In the genomic region with DNA sequence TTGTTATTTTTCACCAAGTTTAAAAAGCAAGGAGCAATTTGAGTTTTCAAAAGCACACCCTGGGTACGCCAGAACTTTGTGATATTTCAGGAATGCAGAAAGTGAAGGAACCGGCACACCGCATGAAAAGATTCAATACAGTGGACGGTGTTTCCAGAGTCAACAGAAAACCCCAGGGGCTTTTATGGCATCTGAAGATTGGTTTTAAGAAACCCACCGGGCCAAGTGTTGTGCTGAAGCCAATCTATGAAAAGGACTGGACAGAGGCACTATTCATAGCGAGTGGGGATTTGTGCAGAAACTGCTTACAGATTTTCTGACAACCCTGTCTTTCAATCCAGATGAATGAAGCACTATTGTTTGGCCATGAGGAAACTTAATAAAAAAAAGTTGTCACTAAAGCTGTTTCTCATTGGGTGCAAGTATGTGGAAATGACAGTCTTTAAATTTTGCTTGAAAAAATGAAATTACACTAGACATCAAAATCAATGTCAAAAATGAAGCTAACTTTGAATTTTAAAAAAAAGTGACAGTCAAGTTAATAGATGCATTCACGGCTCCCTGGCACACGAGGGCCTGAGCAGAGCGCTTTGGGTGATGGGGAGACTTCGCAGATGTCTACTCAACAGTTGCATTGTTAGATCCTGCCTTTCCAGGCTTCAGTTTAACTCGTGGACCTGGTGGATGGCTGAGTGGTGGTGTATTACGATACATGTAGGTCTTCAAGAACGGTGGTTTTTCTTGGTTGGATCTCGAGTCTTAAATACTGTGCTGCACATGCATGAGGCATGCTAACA, we compare ENCODE assay signal across 13 mouse cellular contexts. TPM values are rescaled to one million over a fixed set of nuclear protein-coding genes. Genes with fewer than 3 reads are reported as not detected.
A peak's percentile ranks its signal among the peaks of the same experiment; 100 is the strongest.
DNase-seq lines count a peak whose midpoint lies in the region; ATAC-seq and TF ChIP-seq lines count a peak whose summit lies in the region.
"Had no signal": no experiment of that assay in that cellular context is flagged by ENCODE, and none has a peak within 500 bp of the region (broad histone marks: within the 10 kb centered on the region; RNA-seq: fewer than 3 reads in every experiment).

No protein-coding gene starts in this region.

- DNase-seq in heart, adult 2 months: no peak
- no peak for DNase-seq in heart, postnatal 4 days
- peak; percentile 91 for DNase-seq in midbrain, embryonic 11.5 days (ENCODE audit: low spot score, missing footprints)
- DNase-seq in fibroblast of lung, adult 2 months (ENCODE audit: low read depth): peak; percentile 70
- peak; percentile 58 for DNase-seq in limb, embryonic 14.5 days (ENCODE audit: low spot score)
- DNase-seq in kidney, adult 18-20 months: no peak
- DNase-seq: adrenal gland, postnatal 25 days; kidney, adult 8-10 months; lung, adult 18-20 months; spleen, adult 18-20 months had no signal

- TF ChIP-seq POLR2A in heart, adult 2 months (IDR thresholded peaks at IDR 0.05; ENCODE audit: insufficient read depth, low read depth, low read length): no peak
- no peak for TF ChIP-seq POLR2A in limb, embryonic 14.5 days (IDR thresholded peaks at IDR 0.05; ENCODE audit: borderline replicate concordance, extremely low read depth, insufficient read depth, insufficient read length)

- no peaks in the 10 kb centered on the region for H3K79me2 ChIP-seq in heart, adult 2 months (replicated peaks; ENCODE audit: control insufficient read depth, insufficient read depth, low read length)

- TF ChIP-seq EP300 in heart, adult 2 months (IDR thresholded peaks at IDR 0.05; ENCODE audit: insufficient read depth, low read depth, low read length): no peak

- no peak overlapping the region for H3K4me2 ChIP-seq in midbrain, embryonic 11.5 days
- no peak overlapping the region for H3K4me2 ChIP-seq in midbrain, embryonic 16.5 days (ENCODE audit: low read length)
- peak overlapping the region; percentile 27 for H3K4me2 ChIP-seq in limb, embryonic 14.5 days (replicated peaks; ENCODE audit: low read depth, low read length, severe bottlenecking)
- H3K4me2 ChIP-seq: midbrain, embryonic 15.5 days had no signal

- H3K36me3 ChIP-seq in heart, adult 2 months (ENCODE audit: control insufficient read depth, insufficient read depth, low read length): no peaks in the 10 kb centered on the region
- no peaks in the 10 kb centered on the region for H3K36me3 ChIP-seq in midbrain, embryonic 11.5 days (ENCODE audit: control insufficient read depth, insufficient read depth, low read length)
- no peaks in the 10 kb centered on the region for H3K36me3 ChIP-seq in midbrain, embryonic 16.5 days (ENCODE audit: control insufficient read depth, insufficient read depth, low read length)
- no peaks in the 10 kb centered on the region for H3K36me3 ChIP-seq in limb, embryonic 14.5 days (ENCODE audit: control insufficient read depth, insufficient read depth, low read length)
- H3K36me3 ChIP-seq: midbrain, embryonic 15.5 days had no signal

- H3K27ac ChIP-seq in heart, adult 2 months: peak overlapping the region; percentile 36
- peak overlapping the region; percentile 14; the same call in 1 of the 2 replicates for H3K27ac ChIP-seq in midbrain, embryonic 11.5 days (ENCODE audit: low read depth, low read length)
- no peak overlapping the region for H3K27ac ChIP-seq in midbrain, embryonic 16.5 days (ENCODE audit: low read length)
- H3K27ac ChIP-seq in limb, embryonic 14.5 days (replicated peaks; ENCODE audit: low read depth, low read length): peak overlapping the region; percentile 87
- H3K27ac ChIP-seq: midbrain, embryonic 15.5 days had no signal

- no peak overlapping the region for H3K9ac ChIP-seq in heart, adult 2 months (ENCODE audit: low read depth, low read length)
- H3K9ac ChIP-seq in midbrain, embryonic 11.5 days (ENCODE audit: low read length): no peak overlapping the region
- H3K9ac ChIP-seq in midbrain, embryonic 16.5 days (ENCODE audit: low read depth, low read length): no peak overlapping the region
- no peak overlapping the region for H3K9ac ChIP-seq in limb, embryonic 14.5 days (ENCODE audit: low read depth, low read length, severe bottlenecking)
- H3K9ac ChIP-seq: midbrain, embryonic 15.5 days had no signal

- 0 out of 2 replicates have a peak, but pooled peaks have one; percentile 29 for ATAC-seq in midbrain, embryonic 11.5 days (ENCODE audit: low FRiP score)
- ATAC-seq in midbrain, embryonic 16.5 days: no peak
- peak; percentile 59 for ATAC-seq in limb, embryonic 14.5 days (ENCODE audit: low FRiP score, low read depth)
- ATAC-seq in megakaryocyte-erythroid progenitor cell, adult 5-6 weeks (replicated peaks; ENCODE audit: low FRiP score, low TSS enrichment, poor library complexity, severe bottlenecking): no peak
- ATAC-seq: midbrain, embryonic 15.5 days had no signal

- H3K4me1 ChIP-seq in heart, adult 2 months (ENCODE audit: control insufficient read depth, insufficient read depth, low read length): peaks cover 1% of the 10 kb centered on the region; the same call in 1 of the 2 replicates
- H3K4me1 ChIP-seq in midbrain, embryonic 11.5 days (ENCODE audit: control insufficient read depth, insufficient read depth, low read length): peaks cover 21% of the 10 kb centered on the region
- H3K4me1 ChIP-seq in midbrain, embryonic 16.5 days (ENCODE audit: control insufficient read depth, insufficient read depth, low read length): no peaks in the 10 kb centered on the region; the same call in 1 of the 2 replicates
- peaks cover 16% of the 10 kb centered on the region; the same call in 1 of the 2 replicates for H3K4me1 ChIP-seq in limb, embryonic 14.5 days (ENCODE audit: control insufficient read depth, insufficient read depth, low read length)

- H3K27me3 ChIP-seq in heart, adult 2 months (ENCODE audit: control insufficient read depth, insufficient read depth, low read length): no peaks in the 10 kb centered on the region
- no peaks in the 10 kb centered on the region; the same call in 1 of the 2 replicates for H3K27me3 ChIP-seq in midbrain, embryonic 11.5 days (ENCODE audit: control insufficient read depth, insufficient read depth, low read length)
- no peaks in the 10 kb centered on the region for H3K27me3 ChIP-seq in midbrain, embryonic 16.5 days (ENCODE audit: control insufficient read depth, insufficient read depth, low read depth, low read length)
- no peaks in the 10 kb centered on the region for H3K27me3 ChIP-seq in limb, embryonic 14.5 days (ENCODE audit: control insufficient read depth, insufficient read depth, low read length)
- H3K27me3 ChIP-seq: midbrain, embryonic 15.5 days had no signal

- no peak overlapping the region for H3K4me3 ChIP-seq in heart, adult 2 months
- no peak overlapping the region for H3K4me3 ChIP-seq in midbrain, embryonic 11.5 days (ENCODE audit: low read depth, low read length)
- H3K4me3 ChIP-seq in midbrain, embryonic 16.5 days (ENCODE audit: low read depth, low read length): no peak overlapping the region
- H3K4me3 ChIP-seq in limb, embryonic 14.5 days (replicated peaks; ENCODE audit: low read length): no peak overlapping the region
- H3K4me3 ChIP-seq: midbrain, embryonic 15.5 days had no signal

- 76% methylated on average over 14 of the region's 14 CpGs for WGBS in heart, adult 2 months
- WGBS in midbrain, embryonic 11.5 days: 46% methylated on average over 14 of the region's 14 CpGs
- 35% methylated on average over 14 of the region's 14 CpGs for WGBS in midbrain, embryonic 16.5 days
- WGBS in limb, embryonic 14.5 days: 36% methylated on average over 14 of the region's 14 CpGs

- intact Hi-C loops in heart, adult 2 months (cut with DNase I): no loop called here

- TF ChIP-seq CTCF in heart, adult 2 months (IDR thresholded peaks at IDR 0.05): no peak

- no peaks in the 10 kb centered on the region for H3K9me3 ChIP-seq in midbrain, embryonic 11.5 days (ENCODE audit: control insufficient read depth, low read length)
- no peaks in the 10 kb centered on the region for H3K9me3 ChIP-seq in midbrain, embryonic 16.5 days (replicated peaks; ENCODE audit: control insufficient read depth, low read length, poor library complexity, severe bottlenecking)
- H3K9me3 ChIP-seq in limb, embryonic 14.5 days (ENCODE audit: control insufficient read depth, low read length): no peaks in the 10 kb centered on the region
- H3K9me3 ChIP-seq: midbrain, embryonic 15.5 days had no signal

RNA-seq across cellular contexts. Expression of gene Cnmd, which starts 16.1 kb away (rescaled TPM):
- 1 to 10 TPM; 2.0 to 3.9 TPM for total RNA-seq in heart, adult 2 months (2021)
- polyA plus RNA-seq in heart, adult 2 months (2012; rRNA removed): 0.47 and 1.5 TPM in 2 replicates
- under 1 TPM in 1 of 2 experiments, not detected in 1; 0.43 TPM for total RNA-seq in heart, postnatal 4 days (2021)
- polyA plus RNA-seq in midbrain, embryonic 11.5 days (2014; fragmentation: Nextera tagmentation; extraction: Ambion mirVana): 8.0 TPM in 2 replicates
- 2.0 and 3.3 TPM in 2 replicates for polyA plus RNA-seq in midbrain, embryonic 16.5 days (2015; fragmentation: Nextera tagmentation; extraction: Ambion mirVana)
- polyA plus RNA-seq in limb, embryonic 14.5 days (2012; rRNA removed): 324 and 384 TPM in 2 replicates
- 169 and 199 TPM in 2 replicates for polyA plus RNA-seq in limb, embryonic 14.5 days (2014; fragmentation: Nextera tagmentation; extraction: Ambion mirVana)
- total RNA-seq in megakaryocyte-erythroid progenitor cell, adult 5-6 weeks (2014; fragmentation: Nextera tagmentation): not detected in 2 replicates
- not detected in 2 replicates for total RNA-seq in megakaryocyte-erythroid progenitor cell, adult 5-6 weeks (2017)

Comparison
In these comparisons a context has a peak if more than half of its experiments do, and no peak if none do; other contexts are left out.
1. ATAC-seq: peak in midbrain, embryonic 11.5 days (single experiment) and limb, embryonic 14.5 days (single experiment); none in midbrain, embryonic 16.5 days (single experiment) and megakaryocyte-erythroid progenitor cell, adult 5-6 weeks (single experiment).
2. DNase-seq: peak in midbrain, embryonic 11.5 days (single experiment), fibroblast of lung, adult 2 months (single experiment) and limb, embryonic 14.5 days (single experiment); none in heart, adult 2 months (0 of 2), heart, postnatal 4 days (single experiment) and kidney, adult 18-20 months (single experiment).
3. RNA of gene Cnmd, which starts 16.1 kb away (polyA plus RNA-seq): 169 to 384 TPM in limb, embryonic 14.5 days; 8.0 TPM in midbrain, embryonic 11.5 days, 2.0 to 3.3 TPM in midbrain, embryonic 16.5 days and 0.47 to 1.5 TPM in heart, adult 2 months; every median in the first group is over 10 times any median in the second.